Mouse (Mus musculus) heart, embryonic 11.5 days (tissue): Measurements from ENCODE around the gene Thrap3. TPM values are rescaled to one million over a fixed set of nuclear protein-coding genes. Genes with fewer than 3 reads are reported as not detected.
"Not testable (repeated sequence)": the region's sequence is repeated elsewhere in the genome, so short reads cannot be mapped to it uniquely, and the experiment has no call there.

ENCODE experiments used
- ATAC-seq: fragments of 200-750 bp; cut with Nextera tagmentation; replicated peaks from 2 replicates; pipeline ENCODE4 v1.8.0; 2017; ENCODE audit warnings: moderate library complexity; ENCODE audit not compliant: insufficient number of reproducible peaks, low FRiP score, low TSS enrichment
- H3K27ac ChIP-seq: fragments of 300-500 bp; sonication (generic); 2 replicates; pipeline ENCODE4 v1.5.1; 2014; ENCODE audit warnings: mild to moderate bottlenecking, low read depth, low read length
- H3K27me3 ChIP-seq: fragments of 300-500 bp; sonication (generic); 2 replicates; pipeline ENCODE4 v1.6.1; 2014; ENCODE audit warnings: mild to moderate bottlenecking, low read length, mixed read lengths; ENCODE audit not compliant: control insufficient read depth, insufficient read depth
- H3K36me3 ChIP-seq: fragments of 300-500 bp; sonication (generic); 2 replicates; pipeline ENCODE4 v1.6.1; 2014; ENCODE audit warnings: mild to moderate bottlenecking, low read length, moderate library complexity, mixed read lengths; ENCODE audit not compliant: control insufficient read depth, insufficient read depth
- H3K4me1 ChIP-seq: fragments of 300-500 bp; sonication (generic); 2 replicates; pipeline ENCODE4 v1.6.1; 2014; ENCODE audit warnings: low read length; ENCODE audit not compliant: control insufficient read depth, insufficient read depth
- H3K4me2 ChIP-seq: fragments of 300-500 bp; sonication (generic); 2 replicates; pipeline ENCODE4 v1.6.1; 2014; ENCODE audit warnings: mild to moderate bottlenecking, moderate library complexity
- H3K4me3 ChIP-seq: fragments of 300-500 bp; sonication (generic); 2 replicates; pipeline ENCODE4 v1.5.1; 2014; ENCODE audit warnings: low read depth, low read length
- H3K9ac ChIP-seq: fragments of 300-500 bp; sonication (generic); 2 replicates; pipeline ENCODE4 v1.6.1; 2014; ENCODE audit warnings: mild to moderate bottlenecking, low read depth, low read length, moderate library complexity
- H3K9me3 ChIP-seq: fragments of 300-500 bp; sonication (generic); replicated peaks from 2 replicates; pipeline ENCODE4 v1.6.1; 2016; ENCODE audit warnings: low read length; ENCODE audit not compliant: control insufficient read depth
- WGBS: fragments of 180-500 bp; shearing (Covaris S2); extraction: QIAGEN DNeasy Blood & Tissue Kit; methylation state at CpG from one replicate; pipeline ENCODE4 v1.1.7; 2014; ENCODE audit not compliant: insufficient replicate concordance; 5-methylcytosine and 5-hydroxymethylcytosine counted together
- polyA plus RNA-seq: library from polyadenylated mRNA; unstranded; fragments of >200 nt; fragmentation: Nextera tagmentation; extraction: Ambion mirVana; gene quantifications from 2 replicates; pipeline ENCODE4 v1.2.1, GENCODE M21; 2014

Thrap3 gene
- polyA plus RNA-seq, 1 experiment from 2014 or later, result 155 TPM

- 47% methylated on average over 12 of the region's 12 CpGs for WGBS
- no peak overlapping the region; the same call in 1 of the 2 replicates for H3K4me2 ChIP-seq
- no peak overlapping the region for H3K4me3 ChIP-seq
- no peaks in the 10 kb centered on the region for H3K27me3 ChIP-seq
- peaks cover 8% of the 10 kb centered on the region for H3K36me3 ChIP-seq
- H3K9ac ChIP-seq, result no peak overlapping the region
- H3K4me1 ChIP-seq, result peaks cover 7% of the 10 kb centered on the region; the same call in 1 of the 2 replicates
- no peak for ATAC-seq
- no peak overlapping the region; the same call in 1 of the 2 replicates for H3K27ac ChIP-seq
- no peaks in the 10 kb centered on the region for H3K9me3 ChIP-seq
Observed at GRCm38 (mm10) chr4:126226640-126227039, 24.1 kb upstream of the Thrap3 start.

GRCm38 (mm10) chr4:126222631-126223030 is 20.1 kb upstream of the Thrap3 start:
- no peaks in the 10 kb centered on the region for H3K27me3 ChIP-seq
- no peaks in the 10 kb centered on the region for H3K9me3 ChIP-seq
- no peak overlapping the region for H3K9ac ChIP-seq
- no peak overlapping the region for H3K4me2 ChIP-seq
- ATAC-seq, result no peak
- H3K27ac ChIP-seq, result no peak overlapping the region
- H3K4me3 ChIP-seq, result no peak overlapping the region
- 78% methylated on average over 11 of the region's 11 CpGs for WGBS
- H3K4me1 ChIP-seq, result peaks cover 3% of the 10 kb centered on the region; the same call in 1 of the 2 replicates
- H3K36me3 ChIP-seq, result no peaks in the 10 kb centered on the region

- Histone ChIP-seq H3K9ac (no peak overlapping the region), H3K4me2 (no peak overlapping the region), H3K27me3 (no peaks in the 10 kb centered on the region), H3K4me1 (no peaks in the 10 kb centered on the region), H3K27ac (no peak overlapping the region), H3K9me3 (no peaks in the 10 kb centered on the region), H3K4me3 (no peak overlapping the region), H3K36me3 (no peaks in the 10 kb centered on the region)
- no peak for ATAC-seq
- WGBS, result 87% methylated on average over 10 of the region's 10 CpGs
Observed at GRCm38 (mm10) chr4:126220045-126220444, 17.5 kb upstream of the Thrap3 start.

GRCm38 (mm10) chr4:126219540-126219939 is 17.0 kb upstream of the Thrap3 start:
- H3K4me2 ChIP-seq, H3K27me3 ChIP-seq, H3K36me3 ChIP-seq, H3K27ac ChIP-seq, H3K9me3 ChIP-seq, H3K4me3 ChIP-seq, H3K4me1 ChIP-seq, ATAC-seq, H3K9ac ChIP-seq: not testable (repeated sequence)
- 64% methylated on average over 3 of the region's 3 CpGs for WGBS

GRCm38 (mm10) chr4:126217771-126218170 is 15.2 kb upstream of the Thrap3 start:
- no peak for ATAC-seq
- no peaks in the 10 kb centered on the region for H3K4me1 ChIP-seq
- no peaks in the 10 kb centered on the region for H3K27me3 ChIP-seq
- no peaks in the 10 kb centered on the region for H3K9me3 ChIP-seq
- no peak overlapping the region for H3K4me2 ChIP-seq
- H3K27ac ChIP-seq, result no peak overlapping the region
- no peak overlapping the region for H3K4me3 ChIP-seq
- H3K36me3 ChIP-seq, result no peaks in the 10 kb centered on the region
- H3K9ac ChIP-seq, result no peak overlapping the region
- 78% methylated on average over 6 of the region's 6 CpGs for WGBS

GRCm38 (mm10) chr4:126207081-126207480 is 4.5 kb upstream of the Thrap3 start:
- no peak overlapping the region for H3K4me3 ChIP-seq
- no peaks in the 10 kb centered on the region for H3K9me3 ChIP-seq
- no peaks in the 10 kb centered on the region for H3K4me1 ChIP-seq
- no peak overlapping the region for H3K9ac ChIP-seq
- no peaks in the 10 kb centered on the region for H3K36me3 ChIP-seq
- H3K27me3 ChIP-seq, result no peaks in the 10 kb centered on the region
- 42% methylated on average over 6 of the region's 6 CpGs for WGBS
- no peak overlapping the region for H3K4me2 ChIP-seq
- no peak for ATAC-seq
- no peak overlapping the region for H3K27ac ChIP-seq

GRCm38 (mm10) chr4:126205386-126205785 is 2.8 kb upstream of the Thrap3 start:
- WGBS, result 85% methylated on average over 1 of the region's 1 CpGs
- Histone ChIP-seq H3K4me3 (no peak overlapping the region), H3K9ac (no peak overlapping the region), H3K4me1 (peaks cover 7% of the 10 kb centered on the region), H3K4me2 (no peak overlapping the region), H3K36me3 (no peaks in the 10 kb centered on the region), H3K27ac (no peak overlapping the region), H3K27me3 (no peaks in the 10 kb centered on the region), H3K9me3 (no peaks in the 10 kb centered on the region)
- no peak for ATAC-seq

- Histone ChIP-seq H3K4me1 (peaks cover 14% of the 10 kb centered on the region), H3K9ac (no peak overlapping the region), H3K4me2 (no peak overlapping the region), H3K27me3 (no peaks in the 10 kb centered on the region), H3K4me3 (no peak overlapping the region), H3K36me3 (no peaks in the 10 kb centered on the region), H3K9me3 (no peaks in the 10 kb centered on the region), H3K27ac (no peak overlapping the region)
- ATAC-seq, result no peak
- 67% methylated on average over 12 of the region's 12 CpGs for WGBS
Observed at GRCm38 (mm10) chr4:126204661-126205230, 2.2 kb upstream of the Thrap3 start.

- H3K4me2 ChIP-seq, result peak overlapping the region; percentile 24; the same call in 1 of the 2 replicates
- 80% methylated on average over 8 of the region's 8 CpGs for WGBS
- ATAC-seq, result no peak
Observed at GRCm38 (mm10) chr4:126204016-126204415, 1.5 kb upstream of the Thrap3 start.

More at GRCm38 (mm10) chr4:126204016-126204415, 1.5 kb upstream of the Thrap3 start:
- Histone ChIP-seq H3K4me1 (peaks cover 18% of the 10 kb centered on the region), H3K4me3 (no peak overlapping the region), H3K27me3 (no peaks in the 10 kb centered on the region), H3K27ac (no peak overlapping the region; the same call in 1 of the 2 replicates), H3K9ac (0 out of 2 replicates have a peak overlapping the region, but pooled peaks have one; percentile 28), H3K9me3 (no peaks in the 10 kb centered on the region), H3K36me3 (no peaks in the 10 kb centered on the region)
